Mouse (Mus musculus): ENCODE results near the gene Lmo2. TPM values are rescaled to one million over a fixed set of nuclear protein-coding genes. Genes with fewer than 3 reads are reported as not detected.

Lmo2 gene
- total RNA-seq, 2 experiments from 2014 or later = 27.9 to 32.2 TPM

Other genes starting within 250 kb of the Lmo2 start
- 10 to 100 TPM; 34.4 to 37.3 TPM for gene Nat10, start 196.7 kb upstream of the Lmo2 start, total RNA-seq (2021)
- 100 to 1,000 TPM; 433 to 467 TPM for gene Caprin1, start 160.3 kb upstream of the Lmo2 start, total RNA-seq (2021)
- gene Fbxo3, start 69.7 kb downstream of the Lmo2 start, total RNA-seq (2021) = 100 to 1,000 TPM in 1 of 2 experiments, 10 to 100 TPM in 1; 71.5 to 103 TPM
- gene 4931422A03Rik, start 70.4 kb downstream of the Lmo2 start, total RNA-seq (2021) = not detected
- gene Gm10912, start 107.8 kb downstream of the Lmo2 start, total RNA-seq (2021) = under 1 TPM; 0.26 to 0.46 TPM
- not detected for gene Gm10799, start 110.6 kb downstream of the Lmo2 start, total RNA-seq (2021)
- gene Cd59b, start 111.9 kb downstream of the Lmo2 start, total RNA-seq (2021) = 1 to 10 TPM; 6.8 to 7.8 TPM
- 100 to 1,000 TPM in 1 of 2 experiments, 10 to 100 TPM in 1; 85.0 to 104 TPM for gene Cd59a, start 137.8 kb downstream of the Lmo2 start, total RNA-seq (2021)
- 1 to 10 TPM; 1.1 to 2.1 TPM for gene A930018P22Rik, start 164.8 kb downstream of the Lmo2 start, total RNA-seq (2021)

Data from adrenal gland, postnatal 36 days (tissue).